Mouse (Mus musculus) kidney, postnatal 0 days (tissue): ENCODE results near the gene Eif3b. TPM values are rescaled to one million over a fixed set of nuclear protein-coding genes. Genes with fewer than 3 reads are reported as not detected.
A peak's percentile ranks its signal among the peaks of the same experiment; 100 is the strongest.
"Not testable (repeated sequence)": the region's sequence is repeated elsewhere in the genome, so short reads cannot be mapped to it uniquely, and the experiment has no call there.

ENCODE experiments used
- ATAC-seq: fragments of 200-750 bp; cut with Nextera tagmentation; replicated peaks from 2 replicates; pipeline ENCODE4 v1.8.0; 2017; ENCODE audit warnings: low read depth, moderate number of reproducible peaks, moderate TSS enrichment, moderate library complexity; ENCODE audit not compliant: low FRiP score
- DNase-seq: peaks from one replicate; pipeline ENCODE4 v3.0.0-alpha.2; 2016; ENCODE audit warnings: low spot score
- H3K27ac ChIP-seq: fragments of 300-500 bp; sonication (generic); 2 replicates; pipeline ENCODE4 v1.5.1; 2014; ENCODE audit warnings: mild to moderate bottlenecking
- H3K27me3 ChIP-seq: fragments of 300-500 bp; sonication (generic); 2 replicates; pipeline ENCODE4 v1.6.1; 2014; ENCODE audit warnings: low read length, mixed read lengths; ENCODE audit not compliant: insufficient read depth
- H3K36me3 ChIP-seq: fragments of 300-500 bp; sonication (generic); 2 replicates; pipeline ENCODE4 v1.6.1; 2014; ENCODE audit warnings: low read length, mixed read lengths; ENCODE audit not compliant: insufficient read depth
- H3K4me1 ChIP-seq: fragments of 300-500 bp; sonication (generic); replicated peaks from 2 replicates; pipeline ENCODE4 v1.6.1; 2014; ENCODE audit warnings: antibody characterized with exemption, low read length, mixed read lengths; ENCODE audit not compliant: insufficient read depth
- H3K4me2 ChIP-seq: fragments of 300-500 bp; sonication (generic); 2 replicates; pipeline ENCODE4 v1.6.1; 2014; ENCODE audit warnings: mild to moderate bottlenecking, low read length, moderate library complexity, mixed read lengths
- H3K4me3 ChIP-seq: fragments of 300-500 bp; sonication (generic); replicated peaks from 2 replicates; pipeline ENCODE4 v1.5.1; 2014; ENCODE audit warnings: low read depth, low read length
- H3K9ac ChIP-seq: fragments of 300-500 bp; sonication (generic); 2 replicates; pipeline ENCODE4 v1.6.1; 2014; ENCODE audit warnings: low read depth, low read length
- H3K9me3 ChIP-seq: fragments of 300-500 bp; sonication (generic); replicated peaks from 2 replicates; pipeline ENCODE4 v1.6.1; 2016; ENCODE audit warnings: low read length, inconsistent platforms, mixed read lengths
- CTCF ChIP-seq: IDR thresholded peaks from 2 replicates; pipeline ENCODE4 v1.5.1; 2016; ENCODE audit warnings: antibody characterized with exemption, low read depth, mild to moderate bottlenecking, moderate library complexity
- WGBS: fragments of 180-500 bp; shearing (Covaris S2); extraction: QIAGEN DNeasy Blood & Tissue Kit; methylation state at CpG from one replicate; pipeline ENCODE4 v1.1.7; 2014; 5-methylcytosine and 5-hydroxymethylcytosine counted together
- polyA plus RNA-seq: library from polyadenylated mRNA; unstranded; fragments of >200 nt; fragmentation: Nextera tagmentation; extraction: Ambion mirVana; gene quantifications from 2 replicates; pipeline ENCODE4 v1.2.1, GENCODE M21; 2015

The Eif3b gene
- polyA plus RNA-seq, 1 experiment from 2014 or later, result 88.6 TPM

- Histone ChIP-seq H3K9ac (no peak overlapping the region), H3K36me3 (peaks cover 31% of the 10 kb centered on the region)
- no peak for ATAC-seq
Measured at GRCm38 (mm10) chr5:140425016-140425783, 6.1 kb downstream of the Eif3b start.

GRCm38 (mm10) chr5:140439117-140439516 lies 20.0 kb downstream of the Eif3b start:
- not testable (repeated sequence) for H3K27ac ChIP-seq, H3K9ac ChIP-seq, ATAC-seq, DNase-seq, H3K4me3 ChIP-seq, H3K27me3 ChIP-seq, H3K4me2 ChIP-seq, H3K4me1 ChIP-seq, H3K9me3 ChIP-seq
- WGBS, result 88% methylated on average over 2 of the region's 6 CpGs
- peak; percentile 59 for TF ChIP-seq CTCF
- peaks cover 69% of the 10 kb centered on the region for H3K36me3 ChIP-seq

More at GRCm38 (mm10) chr5:140425016-140425783, 6.1 kb downstream of the Eif3b start:
- H3K9me3 ChIP-seq, result no peaks in the 10 kb centered on the region
- TF ChIP-seq CTCF, result no peak
- no peak for DNase-seq
- no peak overlapping the region for H3K27ac ChIP-seq
- no peaks in the 10 kb centered on the region for H3K27me3 ChIP-seq
- H3K4me2 ChIP-seq, result no peak overlapping the region
- 93% methylated on average over 17 of the region's 17 CpGs for WGBS
- H3K4me1 ChIP-seq, result peaks cover 8% of the 10 kb centered on the region
- H3K4me3 ChIP-seq, result no peak overlapping the region

GRCm38 (mm10) chr5:140441406-140441805 lies 22.3 kb downstream of the Eif3b start:
- Histone ChIP-seq H3K9ac (no peak overlapping the region), H3K27ac (no peak overlapping the region), H3K36me3 (peaks cover 65% of the 10 kb centered on the region), H3K4me2 (no peak overlapping the region), H3K9me3 (no peaks in the 10 kb centered on the region), H3K27me3 (no peaks in the 10 kb centered on the region), H3K4me1 (no peaks in the 10 kb centered on the region), H3K4me3 (no peak overlapping the region)
- TF ChIP-seq CTCF, result no peak
- DNase-seq (no peak), ATAC-seq (no peak)
- 92% methylated on average over 3 of the region's 3 CpGs for WGBS

GRCm38 (mm10) chr5:140444012-140444411 lies 24.9 kb downstream of the Eif3b start:
- no peak overlapping the region for H3K4me3 ChIP-seq
- no peak overlapping the region for H3K9ac ChIP-seq
- no peaks in the 10 kb centered on the region for H3K4me1 ChIP-seq
- H3K4me2 ChIP-seq, result no peak overlapping the region
- no peaks in the 10 kb centered on the region for H3K9me3 ChIP-seq
- peak; percentile 26 for DNase-seq
- no peak for ATAC-seq
- peaks cover 47% of the 10 kb centered on the region for H3K36me3 ChIP-seq
- no peak for TF ChIP-seq CTCF
- H3K27me3 ChIP-seq, result no peaks in the 10 kb centered on the region
- WGBS, result 83% methylated on average over 4 of the region's 4 CpGs
- no peak overlapping the region for H3K27ac ChIP-seq

GRCm38 (mm10) chr5:140445345-140445744 lies 26.2 kb downstream of the Eif3b start, which contains the start of gene Gm4869:
Gene Gm4869 (plus strand): TSS chr5:140445645.
- Histone ChIP-seq H3K4me1 (no peaks in the 10 kb centered on the region), H3K36me3 (peaks cover 39% of the 10 kb centered on the region), H3K9ac (no peak within 1 kb of the TSS), H3K4me2 (no peak within 1 kb of the TSS), H3K9me3 (no peaks in the 10 kb centered on the region), H3K4me3 (no peak within 1 kb of the TSS), H3K27me3 (no peaks in the 10 kb centered on the region), H3K27ac (no peak within 1 kb of the TSS)
- no peak for DNase-seq
- ATAC-seq, result no peak
- WGBS, result 87% methylated on average over 5 of the region's 5 CpGs
- TF ChIP-seq CTCF, result no peak

GRCm38 (mm10) chr5:140446054-140446453 lies 26.9 kb downstream of the Eif3b start:
- Histone ChIP-seq H3K4me1 (no peaks in the 10 kb centered on the region), H3K9me3 (no peaks in the 10 kb centered on the region), H3K4me2 (no peak overlapping the region), H3K27me3 (no peaks in the 10 kb centered on the region), H3K27ac (no peak overlapping the region), H3K4me3 (no peak overlapping the region), H3K36me3 (peaks cover 32% of the 10 kb centered on the region), H3K9ac (no peak overlapping the region)
- 67% methylated on average over 7 of the region's 7 CpGs for WGBS
- no peak for TF ChIP-seq CTCF
- ATAC-seq (no peak), DNase-seq (no peak)
